Mouse (Mus musculus): ENCODE data around the gene Specc1.

DNA sequence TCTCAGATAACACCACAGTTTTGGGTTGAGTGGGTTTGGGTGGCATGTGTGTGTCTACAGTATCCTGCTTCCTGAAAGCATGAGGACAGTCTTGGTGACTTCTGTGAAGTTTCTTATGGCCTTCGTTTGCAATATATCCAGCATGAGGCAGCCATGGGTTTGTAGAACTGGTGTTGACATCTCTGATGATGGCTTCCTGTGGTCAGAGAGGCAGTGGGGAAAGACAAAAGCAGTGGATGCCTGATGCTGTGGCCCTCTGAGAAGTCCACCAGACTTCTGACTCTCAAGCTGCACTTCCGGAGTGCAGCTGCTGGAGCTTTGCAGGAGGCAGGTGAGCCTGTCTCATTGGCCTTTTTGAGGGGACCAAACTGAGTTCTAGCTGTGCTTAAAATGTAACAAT lies 60.4 kb downstream of the Specc1 start:
- no peak for TF ChIP-seq POLR2A (IDR thresholded peaks at IDR 0.05; ENCODE audit: borderline replicate concordance, insufficient read depth, low read length)
- TF ChIP-seq CTCF (IDR thresholded peaks at IDR 0.05; ENCODE audit: borderline replicate concordance, insufficient read depth, low read depth, low read length), result no peak
